Mouse (Mus musculus): ENCODE measurements around the gene Ifna16.

DNA sequence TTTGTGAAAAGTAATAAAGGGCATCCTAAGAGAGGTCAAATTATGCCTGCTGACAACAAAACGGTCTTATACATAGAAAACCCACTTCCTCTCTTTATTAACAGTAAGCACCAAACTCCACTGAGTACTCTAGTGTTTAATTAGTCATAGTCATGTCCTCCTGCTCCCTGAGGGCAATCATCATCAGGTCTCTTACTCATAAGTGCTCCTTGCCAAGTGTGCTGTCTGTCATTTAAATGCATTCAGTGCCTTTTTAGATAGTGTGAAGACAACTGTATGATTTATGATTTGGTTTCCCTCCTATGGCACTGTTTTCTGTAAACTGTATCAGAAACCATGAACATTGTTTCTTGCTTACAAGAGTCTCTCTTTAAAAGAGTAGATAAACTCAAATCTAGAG, 37.6 kb upstream of the Ifna16 start:
- TF ChIP-seq POLR2A (IDR thresholded peaks at IDR 0.05; ENCODE audit: low read depth, low read length) (no peak), CTCF (IDR thresholded peaks at IDR 0.05; ENCODE audit: borderline replicate concordance, insufficient read depth, low read length) (no peak)

All from embryonic fibroblast, embryonic 13.5 days (primary cell).